Mouse (Mus musculus) bone marrow, adult 2 months (tissue): ENCODE measurements at regions not wholly inside any gene's neighbourhood (a gene's known extent, or its start where the extent isn't known, plus 50 kb on each side); places are given as distances from the start of the nearest gene placed in this dataset.

Experiments used
- CTCF ChIP-seq: fragments of 200-500 bp; IDR thresholded peaks from 2 replicates; pipeline ENCODE4 v1.5.1; 2011; ENCODE audit warnings: low read length, control low read depth; ENCODE audit not compliant: control insufficient read depth, insufficient read depth
- POLR2A ChIP-seq: fragments of 200-500 bp; IDR thresholded peaks from 2 replicates; pipeline ENCODE4 v1.6.1; 2011; ENCODE audit warnings: low read depth, mild to moderate bottlenecking, control low read depth, low read length, borderline replicate concordance; ENCODE audit not compliant: control insufficient read depth

DNA sequence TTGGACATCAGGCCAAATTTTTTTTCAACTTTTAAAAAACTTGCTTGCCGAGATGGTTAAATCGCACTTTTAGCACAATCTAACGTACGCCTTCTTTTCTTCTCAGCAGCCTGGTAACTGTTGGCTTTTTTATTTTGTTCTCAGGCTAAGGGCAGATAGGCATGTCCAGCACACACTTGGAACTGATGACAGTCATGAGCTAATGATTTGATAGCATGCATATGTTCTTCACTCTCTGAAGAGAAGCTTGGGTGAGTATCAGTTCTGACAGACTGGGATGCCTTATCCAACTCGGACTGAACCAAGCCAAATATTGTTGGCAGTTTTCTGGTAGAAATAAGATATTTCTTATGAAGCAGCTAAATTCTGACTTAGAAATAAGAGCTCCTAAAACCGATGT lies 145.9 kb downstream of the Ndfip2 start:
- TF ChIP-seq CTCF (no peak), POLR2A (no peak)
